Mouse (Mus musculus): ENCODE results near the gene Rab11fip5. TPM values are rescaled to one million over a fixed set of nuclear protein-coding genes. Genes with fewer than 3 reads are reported as not detected.

The Rab11fip5 gene
- total RNA-seq, 1 experiment from 2014 or later: 38.8 TPM

DNA sequence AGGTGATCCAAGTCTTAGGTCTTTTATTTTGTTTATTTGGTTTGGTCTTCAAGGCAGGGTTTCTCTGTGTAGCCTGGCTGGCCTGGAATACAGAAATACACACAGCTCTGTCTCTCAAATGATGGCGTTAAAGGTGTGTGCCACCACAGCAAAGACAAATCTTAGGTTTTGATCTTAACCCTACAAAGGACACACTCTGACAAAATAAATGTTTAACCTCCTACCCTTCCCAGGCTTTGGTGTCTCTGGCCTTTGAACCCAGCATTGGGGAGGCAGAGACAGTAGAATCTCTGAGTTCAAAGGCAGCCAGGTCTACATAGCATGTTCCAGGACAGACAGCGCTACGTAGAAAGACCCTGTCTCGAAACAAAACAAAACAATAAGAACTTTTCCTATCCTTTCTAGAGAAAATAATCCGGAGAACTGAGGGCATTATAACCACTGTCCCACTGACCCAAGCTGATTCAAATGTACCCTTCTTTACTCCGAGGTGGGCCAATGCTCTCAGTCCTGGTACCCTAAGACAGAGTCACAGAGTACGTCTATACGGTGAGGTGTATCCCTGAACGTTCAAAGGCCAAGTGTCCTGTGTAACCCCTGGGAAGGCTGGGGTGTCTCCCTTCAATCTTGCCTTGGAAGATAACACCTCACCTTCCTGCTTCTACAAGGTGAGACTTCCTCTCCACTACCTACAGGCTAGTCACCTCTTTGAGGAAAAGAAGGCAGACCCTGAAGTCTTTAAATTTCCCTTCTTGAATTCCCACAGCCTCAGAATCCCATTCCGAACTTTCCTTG, 1.2 kb downstream of the Rab11fip5 start:
- no peak for DNase-seq

DNA sequence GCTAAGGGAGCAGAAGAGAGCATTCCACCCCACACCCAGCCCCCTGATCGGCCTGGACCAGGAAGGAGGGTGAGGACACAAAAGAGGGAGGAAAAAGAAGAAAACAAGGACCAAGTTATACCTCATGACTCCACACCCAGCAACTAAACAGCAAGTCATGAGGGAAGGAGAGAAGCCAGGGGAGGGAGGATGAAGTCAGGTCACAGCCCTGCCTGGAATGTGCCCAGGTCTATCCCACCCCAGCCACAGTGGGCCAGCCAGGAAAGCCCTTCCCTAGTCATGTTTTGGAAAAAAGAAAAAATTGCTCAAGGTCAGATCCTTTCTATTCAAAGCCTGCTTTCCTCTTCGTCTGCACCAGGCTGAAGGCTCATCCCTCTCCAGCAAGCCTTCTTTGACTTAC, 1.9 kb downstream of the Rab11fip5 start:
- no peak for DNase-seq

- DNase-seq: no peak
Measured at GRCm38 (mm10) chr6:85371859-85372405, 2.5 kb downstream of the Rab11fip5 start.

DNA sequence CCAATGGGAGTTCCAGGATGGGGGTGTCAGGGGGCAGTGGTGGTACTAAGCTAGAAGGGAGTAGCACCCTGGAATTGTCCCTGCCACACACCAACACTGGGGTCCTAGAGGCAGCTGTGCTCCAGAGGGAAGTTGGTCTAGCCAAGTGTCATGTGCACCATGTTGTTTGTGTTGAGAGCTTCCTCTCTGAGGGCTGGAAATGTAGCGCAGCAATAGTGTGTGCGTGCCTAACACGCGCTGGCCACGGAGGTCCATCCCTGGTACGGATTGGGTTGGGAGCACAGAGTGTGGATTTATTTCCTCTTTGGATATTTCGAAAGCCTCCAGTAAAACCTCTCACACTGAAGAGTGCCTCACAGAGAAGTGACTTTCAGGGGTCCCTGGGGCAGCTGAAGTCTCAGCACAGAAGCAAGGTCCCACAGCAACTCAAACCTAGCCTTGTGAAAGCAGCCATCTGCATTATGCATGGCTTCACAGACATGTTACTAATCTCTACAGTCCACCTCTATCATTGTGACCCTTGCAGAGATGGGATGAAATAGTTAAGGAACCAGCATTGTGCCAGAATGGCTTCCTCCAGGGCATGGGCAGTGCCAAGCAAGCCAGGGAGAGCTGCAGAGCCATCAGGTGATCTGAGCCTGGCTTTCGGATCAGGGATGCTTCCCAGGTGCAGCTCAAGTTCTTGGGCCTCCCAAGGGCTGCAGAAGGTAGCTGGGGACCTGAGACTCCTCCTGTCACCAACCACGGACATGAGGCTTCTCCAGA, 3.6 kb downstream of the Rab11fip5 start:
- no peak for DNase-seq

GRCm38 (mm10) chr6:85370041-85370440, 4.4 kb downstream of the Rab11fip5 start:
- DNase-seq: no peak

DNA sequence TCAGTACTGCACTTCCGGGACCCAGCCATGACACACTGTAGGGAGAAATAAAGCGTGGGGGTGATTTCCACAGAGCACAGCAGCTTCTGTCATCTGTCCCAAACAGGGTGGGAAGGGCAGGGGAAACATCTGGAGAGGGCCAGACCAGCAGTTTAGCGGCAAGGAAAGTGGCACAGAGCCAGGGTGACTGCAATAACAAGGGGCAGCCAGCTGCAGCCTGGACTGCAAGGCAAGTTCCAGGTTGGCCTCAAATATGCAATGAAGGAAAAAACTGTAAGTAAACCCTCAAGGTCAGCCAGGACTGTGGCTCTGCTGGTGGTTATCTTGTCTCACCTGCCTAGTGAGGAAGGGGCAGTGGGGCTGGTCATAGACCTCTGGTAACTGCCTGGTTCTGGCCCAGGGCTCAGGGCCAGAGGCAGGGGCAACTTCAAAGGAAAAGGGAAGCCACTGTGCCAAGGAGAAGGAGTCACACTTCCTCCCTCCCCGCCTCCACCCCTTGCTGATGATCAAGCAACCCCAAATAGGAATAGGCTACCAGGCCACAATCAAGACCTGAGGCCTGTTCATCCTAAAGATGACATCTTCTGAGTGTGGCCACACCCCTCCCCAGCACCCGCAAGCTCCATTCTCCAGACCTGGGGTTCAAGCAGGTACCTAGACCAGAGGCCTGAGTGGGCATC, 5.1 kb downstream of the Rab11fip5 start:
- DNase-seq: peak; percentile 59

GRCm38 (mm10) chr6:85368722-85369121, 5.7 kb downstream of the Rab11fip5 start:
- no peak for DNase-seq

DNA sequence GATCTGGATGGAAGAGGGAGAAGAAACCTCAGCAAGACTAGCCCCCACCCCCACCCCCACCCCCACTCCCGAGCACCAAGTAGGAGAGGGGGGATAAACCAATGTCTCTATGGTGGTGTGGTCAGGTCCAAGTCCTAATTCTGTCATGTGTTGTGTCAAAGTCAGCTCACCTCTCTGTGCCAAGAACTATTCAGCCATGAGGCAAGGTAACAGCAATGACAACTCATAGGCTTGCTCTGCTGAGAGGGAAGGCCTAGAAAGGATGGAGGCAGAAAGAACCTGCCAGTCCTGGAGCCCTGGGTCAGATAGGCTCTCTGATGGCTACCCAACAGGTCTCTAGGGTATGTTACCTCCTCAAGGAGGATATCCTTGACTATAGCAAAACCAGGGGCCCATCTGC, 6.3 kb downstream of the Rab11fip5 start:
- DNase-seq: no peak

- peak; percentile 61 for DNase-seq
Measured at GRCm38 (mm10) chr6:85366387-85366786, 8.0 kb downstream of the Rab11fip5 start.

DNA sequence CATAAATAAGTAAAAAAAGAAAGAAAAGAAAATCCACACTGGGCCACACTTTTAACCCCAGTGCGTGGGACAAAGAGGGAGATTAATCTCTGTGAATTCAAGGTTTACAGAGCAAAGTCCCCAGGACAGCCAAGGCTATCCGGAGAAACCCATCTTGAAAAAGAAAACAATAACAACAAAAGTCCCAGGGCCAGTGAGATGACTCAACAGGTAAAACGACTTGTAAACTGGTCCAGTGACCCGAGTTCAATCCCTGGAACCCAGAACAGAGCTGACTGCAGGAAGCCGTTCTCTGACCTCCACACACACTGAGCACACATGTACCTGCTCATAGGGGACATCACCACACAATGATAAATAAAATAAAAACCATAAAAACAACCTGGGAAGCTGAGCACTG, 10.0 kb downstream of the Rab11fip5 start:
- no peak for DNase-seq

DNA sequence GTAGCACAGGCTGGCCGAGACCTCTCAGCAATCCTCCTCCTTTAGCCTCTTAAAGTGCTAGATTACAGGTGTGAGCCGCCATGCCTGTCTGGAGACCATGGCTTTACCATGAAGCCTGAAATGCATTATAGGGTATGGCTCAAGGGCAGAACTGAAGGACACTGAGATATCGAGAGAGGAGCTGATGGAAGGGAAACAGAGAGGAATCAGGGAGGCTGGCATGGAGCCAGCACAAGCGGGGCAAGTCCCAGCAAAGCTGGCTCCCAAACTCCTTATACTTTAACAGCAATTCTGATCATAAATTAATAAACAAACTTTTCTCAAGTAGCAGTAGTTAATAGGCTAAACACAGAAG, 10.6 kb downstream of the Rab11fip5 start:
- peak; percentile 39 for DNase-seq

- no peak for DNase-seq
Measured at GRCm38 (mm10) chr6:85363231-85363905, 11.1 kb downstream of the Rab11fip5 start.

DNA sequence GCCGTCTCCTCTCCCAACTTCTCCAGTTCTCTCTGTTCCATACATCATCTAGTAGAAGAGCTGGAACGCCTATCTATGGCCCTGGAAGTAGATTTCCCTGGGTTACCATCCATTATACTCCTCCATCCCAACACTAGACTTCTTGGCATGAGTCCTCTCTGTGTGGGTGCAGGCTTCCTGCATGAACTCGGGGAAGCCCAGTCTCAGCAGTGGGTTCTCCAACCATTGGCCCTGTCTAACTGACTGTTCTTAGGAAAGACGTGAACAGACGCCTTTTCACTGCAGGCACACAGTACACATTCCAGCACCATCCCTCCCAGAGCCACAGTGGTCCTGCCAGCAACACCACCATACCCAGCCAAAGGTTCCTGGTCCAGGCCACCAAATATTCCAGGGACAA, 11.8 kb downstream of the Rab11fip5 start:
- DNase-seq: no peak

- no peak for DNase-seq
Measured at GRCm38 (mm10) chr6:85360311-85360710, 14.1 kb downstream of the Rab11fip5 start.

- DNase-seq: no peak
Measured at GRCm38 (mm10) chr6:85358877-85359276, 15.6 kb downstream of the Rab11fip5 start.

GRCm38 (mm10) chr6:85356682-85357465, 17.6 kb downstream of the Rab11fip5 start:
- no peak for DNase-seq

- no peak for DNase-seq
Measured at GRCm38 (mm10) chr6:85355753-85356152, 18.7 kb downstream of the Rab11fip5 start.

DNA sequence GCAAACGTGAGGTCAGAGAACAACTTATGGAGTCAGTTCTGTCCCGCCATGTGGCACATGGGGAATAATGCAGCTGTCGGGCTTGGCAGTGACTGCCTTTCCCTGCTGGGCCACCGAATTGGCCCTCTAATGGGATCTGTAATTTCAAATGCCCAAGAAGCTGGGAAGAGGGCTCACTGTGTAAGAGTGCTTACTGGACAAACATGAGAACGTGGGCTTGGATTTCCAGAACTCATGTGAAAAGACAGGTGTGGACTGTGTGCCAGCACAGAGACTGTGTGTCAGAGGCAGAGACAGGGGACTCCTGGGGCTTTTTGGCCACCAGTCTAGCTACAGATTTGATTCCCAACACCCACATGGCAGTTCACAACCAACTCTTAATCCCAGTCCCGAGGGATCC, 19.7 kb downstream of the Rab11fip5 start:
- DNase-seq: no peak

GRCm38 (mm10) chr6:85353706-85354105, 20.7 kb downstream of the Rab11fip5 start:
- DNase-seq: no peak

DNA sequence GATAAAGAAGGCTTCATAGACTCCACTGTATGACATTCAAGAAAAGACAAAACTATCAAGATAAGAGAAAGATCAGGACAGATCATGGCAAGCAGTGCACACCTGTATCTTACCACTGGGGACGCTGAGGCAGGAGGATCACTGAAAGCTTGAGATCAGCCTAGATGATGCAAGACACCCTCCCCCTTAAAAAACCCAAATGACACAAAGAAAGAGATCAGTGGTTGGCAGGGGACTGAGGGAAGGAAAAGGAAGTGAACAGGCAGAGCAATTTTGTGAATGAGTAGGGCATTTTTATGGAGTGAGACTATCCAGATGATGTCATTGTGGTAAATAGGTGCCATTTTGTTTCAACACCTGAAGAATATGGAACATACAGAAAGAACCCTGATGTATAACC, 24.3 kb downstream of the Rab11fip5 start:
- no peak for DNase-seq

DNA sequence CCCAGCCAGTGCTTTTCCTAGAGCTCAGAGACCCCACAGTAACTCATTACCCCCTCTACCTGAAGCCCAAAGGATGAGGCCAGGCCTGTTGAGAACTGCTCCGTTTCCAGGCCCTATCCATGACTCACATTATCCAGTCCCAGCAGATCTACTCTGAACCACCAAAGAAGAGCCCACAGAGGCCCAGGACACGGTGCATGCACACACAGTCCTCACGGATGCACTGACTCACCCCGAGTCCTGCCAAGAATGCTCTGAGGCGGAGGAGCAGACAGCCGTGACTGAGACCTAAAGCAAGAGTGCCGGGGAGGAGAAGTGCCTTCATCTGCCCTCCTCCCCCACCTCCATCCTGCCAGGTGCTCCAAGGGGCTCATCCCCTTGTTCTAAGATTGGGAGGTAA, 25.2 kb downstream of the Rab11fip5 start:
- DNase-seq: peak; percentile 77

All from adrenal gland, postnatal 25 days (tissue).